In genomic region chr15:99631618-99632017, GRCm38 (mm10) we compare ENCODE assay signal across 14 mouse cellular contexts. TPM values are rescaled to one million over a fixed set of nuclear protein-coding genes. Genes with fewer than 3 reads are reported as not detected.
DNase-seq lines count a peak whose midpoint lies in the region; ATAC-seq and TF ChIP-seq lines count a peak whose summit lies in the region.
"Had no signal": no experiment of that assay in that cellular context is flagged by ENCODE, and none has a peak within 500 bp of the region (broad histone marks: within the 10 kb centered on the region; RNA-seq: fewer than 3 reads in every experiment).

No protein-coding gene starts in this region.

- H3K27ac ChIP-seq in gastrocnemius, adult 2 months = no peak overlapping the region
- no peak overlapping the region for H3K27ac ChIP-seq in midbrain, postnatal 0 days (ENCODE audit: low read depth, low read length)
- no peak overlapping the region for H3K27ac ChIP-seq in midbrain, embryonic 14.5 days (replicated peaks; ENCODE audit: low read depth, low read length)
- H3K27ac ChIP-seq: forebrain, embryonic 10.5 days; hindbrain, embryonic 12.5 days; midbrain, embryonic 10.5 days had no signal

- H3K27me3 ChIP-seq in midbrain, postnatal 0 days (ENCODE audit: insufficient read depth, low read length) = no peaks in the 10 kb centered on the region
- H3K27me3 ChIP-seq in midbrain, embryonic 14.5 days (ENCODE audit: control insufficient read depth, insufficient read depth, low read length) = no peaks in the 10 kb centered on the region
- H3K27me3 ChIP-seq: hindbrain, embryonic 12.5 days had no signal

- no peak overlapping the region for H3K4me2 ChIP-seq in midbrain, postnatal 0 days (ENCODE audit: low read depth, low read length, poor library complexity, severe bottlenecking)
- H3K4me2 ChIP-seq in midbrain, embryonic 14.5 days (ENCODE audit: low read length) = no peak overlapping the region
- H3K4me2 ChIP-seq: hindbrain, embryonic 12.5 days had no signal

- no peak for ATAC-seq in midbrain, postnatal 0 days (ENCODE audit: low FRiP score)
- no peak for ATAC-seq in midbrain, embryonic 14.5 days (ENCODE audit: low FRiP score, low TSS enrichment)

- peak; percentile 36 for TF ChIP-seq CTCF in gastrocnemius, adult 2 months (IDR thresholded peaks at IDR 0.05)
- peak; percentile 40 for TF ChIP-seq CTCF in midbrain, postnatal 0 days (IDR thresholded peaks at IDR 0.05)

- H3K4me1 ChIP-seq in midbrain, postnatal 0 days (ENCODE audit: insufficient read depth, low read length) = no peaks in the 10 kb centered on the region
- peaks cover 4% of the 10 kb centered on the region; the same call in 1 of the 2 replicates for H3K4me1 ChIP-seq in midbrain, embryonic 14.5 days (ENCODE audit: control insufficient read depth, insufficient read depth, low read length)
- H3K4me1 ChIP-seq: forebrain, embryonic 10.5 days; midbrain, embryonic 10.5 days had no signal

- H3K9ac ChIP-seq in midbrain, postnatal 0 days (replicated peaks; ENCODE audit: low read length, poor library complexity, severe bottlenecking) = no peak overlapping the region
- H3K9ac ChIP-seq in midbrain, embryonic 14.5 days (replicated peaks; ENCODE audit: low read length) = no peak overlapping the region
- H3K9ac ChIP-seq: hindbrain, embryonic 12.5 days had no signal

- DNase-seq in gastrocnemius, adult 2 months = no peak
- no peak for DNase-seq in gastrocnemius, postnatal 10 days
- DNase-seq in midbrain, postnatal 0 days (ENCODE audit: low spot score) = no peak
- no peak for DNase-seq in midbrain, embryonic 14.5 days
- peak; percentile 37 for DNase-seq in c-Kit-positive CD71-positive TER-119-positive erythroid progenitor cells, embryonic 14.5 days (ENCODE audit: low spot score)
- peak; percentile 59 for DNase-seq in thymus, postnatal 4 days
- DNase-seq in left cerebral cortex, postnatal 14 days (ENCODE audit: low spot score in 2 of 2) = no peak
- no peak for DNase-seq in urinary bladder, adult 18-20 months (ENCODE audit: low spot score in 2 of 2)

- no peak overlapping the region for H3K4me3 ChIP-seq in gastrocnemius, adult 2 months
- H3K4me3 ChIP-seq in midbrain, postnatal 0 days (ENCODE audit: low read depth, low read length) = no peak overlapping the region
- H3K4me3 ChIP-seq in midbrain, embryonic 14.5 days (replicated peaks; ENCODE audit: low read depth, low read length) = no peak overlapping the region
- H3K4me3 ChIP-seq: forebrain, embryonic 10.5 days; hindbrain, embryonic 12.5 days; midbrain, embryonic 10.5 days had no signal

- intact Hi-C loops in gastrocnemius, adult 2 months (cut with DNase I) = no loop called here
- intact Hi-C loops in left cerebral cortex, postnatal 14 days (cut with DNase I) = no loop called here

- 0 out of 2 replicates have a peak, but pooled peaks cover 4% of the 10 kb centered on the region for H3K36me3 ChIP-seq in midbrain, postnatal 0 days (ENCODE audit: insufficient read depth, low read length)
- H3K36me3 ChIP-seq in midbrain, embryonic 14.5 days (ENCODE audit: control insufficient read depth, insufficient read depth, low read length) = peaks cover 51% of the 10 kb centered on the region

- H3K9me3 ChIP-seq in midbrain, postnatal 0 days (ENCODE audit: low read length) = no peaks in the 10 kb centered on the region
- H3K9me3 ChIP-seq in midbrain, embryonic 14.5 days (ENCODE audit: control insufficient read depth, low read length) = no peaks in the 10 kb centered on the region

RNA-seq across cellular contexts. Expression of gene Racgap1, which starts 19.8 kb away (rescaled TPM):
- total RNA-seq in gastrocnemius, adult 2 months (2021) = under 1 TPM; 0.89 to 0.94 TPM
- 10 to 100 TPM; 18.3 to 23.9 TPM for total RNA-seq in gastrocnemius, postnatal 10 days (2021)
- total RNA-seq in midbrain, postnatal 0 days (2014; rRNA removed) = 27.0 and 32.9 TPM in 2 replicates
- polyA plus RNA-seq in midbrain, postnatal 0 days (2015; fragmentation: Nextera tagmentation; extraction: Ambion mirVana) = 27.2 TPM in 2 replicates
- 42.2 and 64.0 TPM in 2 replicates for polyA plus RNA-seq in midbrain, embryonic 14.5 days (2014; fragmentation: Nextera tagmentation; extraction: Ambion mirVana)
- total RNA-seq in left cerebral cortex, postnatal 14 days (2021) = 1 to 10 TPM; 9.2 to 10.0 TPM

RNA-seq across cellular contexts. Expression of gene Aqp6, which starts 30.4 kb away (rescaled TPM):
- not detected for total RNA-seq in gastrocnemius, adult 2 months (2021)
- not detected for total RNA-seq in gastrocnemius, postnatal 10 days (2021)
- total RNA-seq in midbrain, postnatal 0 days (2014; rRNA removed) = 1.7 TPM in 1 of 2 replicates, not detected in the other
- 0.23 and 0.28 TPM in 2 replicates for polyA plus RNA-seq in midbrain, postnatal 0 days (2015; fragmentation: Nextera tagmentation; extraction: Ambion mirVana)
- polyA plus RNA-seq in midbrain, embryonic 14.5 days (2014; fragmentation: Nextera tagmentation; extraction: Ambion mirVana) = 0.93 and 1.1 TPM in 2 replicates
- total RNA-seq in left cerebral cortex, postnatal 14 days (2021) = under 1 TPM; 0.44 to 0.48 TPM
- total RNA-seq: G1E had no signal
- polyA plus RNA-seq: forebrain, embryonic 10.5 days; G1E; large intestine, adult 2 months; midbrain, embryonic 10.5 days had no signal

RNA-seq across cellular contexts. Expression of gene Asic1, which starts 38.5 kb away (rescaled TPM):
- total RNA-seq in gastrocnemius, adult 2 months (2021) = under 1 TPM in 1 of 2 experiments, not detected in 1; 0.31 TPM
- total RNA-seq in gastrocnemius, postnatal 10 days (2021) = 1 to 10 TPM; 1.1 to 2.1 TPM
- total RNA-seq in midbrain, postnatal 0 days (2014; rRNA removed) = 138 and 150 TPM in 2 replicates
- polyA plus RNA-seq in midbrain, postnatal 0 days (2015; fragmentation: Nextera tagmentation; extraction: Ambion mirVana) = 37.3 and 42.1 TPM in 2 replicates
- 51.9 and 53.5 TPM in 2 replicates for polyA plus RNA-seq in midbrain, embryonic 14.5 days (2014; fragmentation: Nextera tagmentation; extraction: Ambion mirVana)
- total RNA-seq in left cerebral cortex, postnatal 14 days (2021) = 10 to 100 TPM; 83.1 to 91.8 TPM
- polyA plus RNA-seq: G1E had no signal

RNA-seq across cellular contexts. Expression of gene Aqp5, which starts 41.0 kb away (rescaled TPM):
- not detected for total RNA-seq in gastrocnemius, adult 2 months (2021)
- under 1 TPM in 1 of 2 experiments, not detected in 1; 0.49 TPM for total RNA-seq in gastrocnemius, postnatal 10 days (2021)
- 2.4 and 3.2 TPM in 2 replicates for total RNA-seq in midbrain, postnatal 0 days (2014; rRNA removed)
- 1.0 and 1.4 TPM in 2 replicates for polyA plus RNA-seq in midbrain, postnatal 0 days (2015; fragmentation: Nextera tagmentation; extraction: Ambion mirVana)
- 0.70 and 3.0 TPM in 2 replicates for polyA plus RNA-seq in midbrain, embryonic 14.5 days (2014; fragmentation: Nextera tagmentation; extraction: Ambion mirVana)
- total RNA-seq in left cerebral cortex, postnatal 14 days (2021) = 1 to 10 TPM in 1 of 2 experiments, under 1 TPM in 1; 0.93 to 1.4 TPM
- polyA plus RNA-seq: forebrain, embryonic 10.5 days; G1E; midbrain, embryonic 10.5 days had no signal

RNA-seq across cellular contexts. Expression of gene Aqp2, which starts 52.8 kb away (rescaled TPM):
- not detected for total RNA-seq in gastrocnemius, adult 2 months (2021)
- total RNA-seq in gastrocnemius, postnatal 10 days (2021) = not detected
- total RNA-seq in midbrain, postnatal 0 days (2014; rRNA removed) = not detected in 2 replicates
- polyA plus RNA-seq in midbrain, postnatal 0 days (2015; fragmentation: Nextera tagmentation; extraction: Ambion mirVana) = not detected in 2 replicates
- polyA plus RNA-seq in midbrain, embryonic 14.5 days (2014; fragmentation: Nextera tagmentation; extraction: Ambion mirVana) = not detected in 2 replicates
- under 1 TPM in 1 of 2 experiments, not detected in 1; 0.33 TPM for total RNA-seq in left cerebral cortex, postnatal 14 days (2021)
- polyA plus RNA-seq: forebrain, embryonic 10.5 days; G1E; hindbrain, embryonic 12.5 days; large intestine, adult 2 months; limb, embryonic 14.5 days; midbrain, embryonic 10.5 days had no signal

Comparison
In these comparisons a context has a peak if more than half of its experiments do, and no peak if none do; other contexts are left out.
1. RNA of gene Racgap1, which starts 19.8 kb away (total RNA-seq): 27.0 to 32.9 TPM in midbrain, postnatal 0 days, 18.3 to 23.9 TPM in gastrocnemius, postnatal 10 days and 9.2 to 10.0 TPM in left cerebral cortex, postnatal 14 days; 0.89 to 0.94 TPM in gastrocnemius, adult 2 months; every median in the first group is over 4 times any median in the second.
2. DNase-seq: peak in c-Kit-positive CD71-positive TER-119-positive erythroid progenitor cells, embryonic 14.5 days (single experiment) and thymus, postnatal 4 days (single experiment); none in gastrocnemius, adult 2 months (single experiment), gastrocnemius, postnatal 10 days (single experiment), midbrain, postnatal 0 days (single experiment), midbrain, embryonic 14.5 days (single experiment), left cerebral cortex, postnatal 14 days (0 of 2) and urinary bladder, adult 18-20 months (0 of 2).
3. RNA of gene Asic1, which starts 38.5 kb away (total RNA-seq): 138 to 150 TPM in midbrain, postnatal 0 days and 83.1 to 91.8 TPM in left cerebral cortex, postnatal 14 days; 1.1 to 2.1 TPM in gastrocnemius, postnatal 10 days and 0.31 TPM in gastrocnemius, adult 2 months; every median in the first group is over 10 times any median in the second.